Mouse (Mus musculus): ENCODE results near the gene Cntnap1.

- TF ChIP-seq CTCF (IDR thresholded peaks at IDR 0.05) = no peak
- TF ChIP-seq EP300 (IDR thresholded peaks at IDR 0.05) = no peak
These were observed 1.9 kb upstream of the Cntnap1 start for GRCm38 (mm10) chr11:101168301-101168980.

Measured in lung, postnatal 0 days (tissue).